Mouse (Mus musculus) heart, adult 2 months (tissue): ENCODE results near the gene Vegfa. TPM values are rescaled to one million over a fixed set of nuclear protein-coding genes. Genes with fewer than 3 reads are reported as not detected.

Experiments
- DNase-seq, 2 experiments: peaks; one replicate each; pipeline ENCODE4 v3.0.0; 2021
- H3K27ac ChIP-seq: fragments of 200-600 bp; 2 replicates; pipeline ENCODE4 v1.8.1; 2022
- H3K27me3 ChIP-seq: fragments of 200-500 bp; 2 replicates; pipeline ENCODE4 v1.6.1; 2012; ENCODE audit warnings: mild to moderate bottlenecking, low read length, inconsistent platforms, mixed read lengths; ENCODE audit not compliant: control insufficient read depth, insufficient read depth
- H3K36me3 ChIP-seq: fragments of 200-500 bp; 2 replicates; pipeline ENCODE4 v1.6.1; 2012; ENCODE audit warnings: low read length, inconsistent platforms; ENCODE audit not compliant: control insufficient read depth, insufficient read depth
- H3K4me1 ChIP-seq: fragments of 200-500 bp; 2 replicates; pipeline ENCODE4 v1.6.1; 2011; ENCODE audit warnings: low read length; ENCODE audit not compliant: control insufficient read depth, insufficient read depth
- H3K4me3 ChIP-seq: fragments of 200-600 bp; 2 replicates; pipeline ENCODE4 v1.8.1; 2022
- H3K79me2 ChIP-seq: fragments of 200-500 bp; replicated peaks from 2 replicates; pipeline ENCODE4 v1.6.1; 2012; ENCODE audit warnings: mild to moderate bottlenecking, inconsistent platforms, low read length, moderate library complexity, mixed read lengths; ENCODE audit not compliant: control insufficient read depth, insufficient read depth
- H3K9ac ChIP-seq: fragments of 200-500 bp; 2 replicates; pipeline ENCODE4 v1.6.1; 2012; ENCODE audit warnings: low read depth, mild to moderate bottlenecking, control low read depth, inconsistent platforms, low read length, mixed read lengths
- CTCF ChIP-seq: fragments of 200-600 bp; IDR thresholded peaks from 2 replicates; pipeline ENCODE4 v1.8.1; 2022; ENCODE audit warnings: antibody characterized with exemption, mild to moderate bottlenecking, moderate library complexity
- EP300 ChIP-seq: fragments of 200-500 bp; IDR thresholded peaks from 2 replicates; pipeline ENCODE4 v1.6.1; 2011; ENCODE audit warnings: low read depth, low read length, control low read depth; ENCODE audit not compliant: insufficient read depth
- POLR2A ChIP-seq: fragments of 200-500 bp; IDR thresholded peaks from 2 replicates; pipeline ENCODE4 v1.6.1; 2011; ENCODE audit warnings: mild to moderate bottlenecking, low read depth, low read length, control low read depth; ENCODE audit not compliant: insufficient read depth
- WGBS: fragments of 180-500 bp; shearing (Covaris S2); methylation state at CpG from one replicate; pipeline ENCODE4 v1.1.7; 2018; 5-methylcytosine and 5-hydroxymethylcytosine counted together
- intact Hi-C: fragments of 180-260 bp; cut with DNase I; formaldehyde crosslinking; loops from one replicate; pipeline ENCODE4 v1.15.1; 2025
- polyA plus RNA-seq: library from polyadenylated mRNA; depleted of rRNA; stranded (reverse); fragments of >200 nt; gene quantifications from 2 replicates; pipeline ENCODE4 v1.2.3, GENCODE M21; 2012
- total RNA-seq, 2 experiments: library from RNA; stranded (reverse); gene quantifications; 2 replicates each; pipeline ENCODE4 v1.2.3; 2021

Vegfa gene
- total and polyA plus RNA-seq, 3 experiments = 207 to 384 (median 328) TPM

DNA sequence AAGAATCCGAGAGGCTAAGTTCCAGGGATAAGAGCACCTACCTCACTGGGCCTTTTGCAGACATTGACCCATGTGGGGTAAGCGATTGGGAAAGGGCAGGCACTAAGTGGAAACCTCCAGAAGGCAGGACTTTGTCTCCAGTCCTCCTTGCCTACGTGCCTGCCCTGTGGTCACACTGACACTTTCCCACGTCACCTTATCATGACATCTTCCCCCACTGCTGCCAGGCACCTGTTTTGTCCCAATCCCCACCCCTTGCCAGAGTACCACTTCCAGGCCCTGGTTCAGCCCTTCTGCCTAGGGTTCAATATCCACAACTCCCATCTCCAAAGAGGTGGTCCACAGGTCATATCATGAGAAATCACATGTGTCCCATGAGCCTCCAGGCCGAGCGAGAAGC, 16.2 kb downstream of the Vegfa start:
- H3K27me3 ChIP-seq = no peaks in the 10 kb centered on the region
- no peak for DNase-seq
- TF ChIP-seq EP300 = 0 out of 2 replicates have a peak, but pooled peaks have one; percentile 15
- no peak for TF ChIP-seq POLR2A
- TF ChIP-seq CTCF = no peak
- 77% methylated on average over 6 of the region's 6 CpGs for WGBS
- H3K4me1 ChIP-seq = no peaks in the 10 kb centered on the region
- H3K27ac ChIP-seq = no peak overlapping the region
- H3K9ac ChIP-seq = no peak overlapping the region
- no peaks in the 10 kb centered on the region for H3K79me2 ChIP-seq
- no peak overlapping the region for H3K4me3 ChIP-seq
- intact Hi-C loops = no loop called here
- H3K36me3 ChIP-seq = no peaks in the 10 kb centered on the region

- intact Hi-C loops = no loop called here
- TF ChIP-seq CTCF (no peak), POLR2A (no peak), EP300 (no peak)
- Histone ChIP-seq H3K9ac (no peak overlapping the region), H3K4me1 (no peaks in the 10 kb centered on the region), H3K36me3 (no peaks in the 10 kb centered on the region), H3K27ac (no peak overlapping the region), H3K4me3 (no peak overlapping the region), H3K27me3 (no peaks in the 10 kb centered on the region), H3K79me2 (no peaks in the 10 kb centered on the region)
- WGBS = 75% methylated on average over 2 of the region's 2 CpGs
- DNase-seq = no peak
These were observed 17.2 kb downstream of the Vegfa start for GRCm38 (mm10) chr17:46014935-46015334.

DNA sequence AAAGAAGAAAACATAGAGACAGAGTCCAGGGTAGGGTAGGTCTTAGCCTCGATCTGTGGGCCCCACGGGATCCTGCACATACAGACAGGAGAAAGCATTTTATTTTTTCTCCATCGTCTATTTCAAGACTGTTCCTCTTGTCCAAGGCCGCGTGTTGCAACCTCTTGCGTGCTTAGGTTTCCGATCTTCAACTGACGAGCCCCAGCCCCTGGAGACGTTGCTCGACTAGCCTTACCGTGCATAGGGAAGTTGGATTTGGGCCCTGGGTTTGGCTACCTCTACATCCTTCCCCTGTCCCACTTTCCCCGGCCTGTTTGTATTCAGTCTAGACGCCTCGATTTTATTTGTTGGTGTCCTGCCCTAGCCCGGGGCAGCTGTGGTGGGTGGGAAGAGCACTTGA, 18.6 kb downstream of the Vegfa start:
- no peak for DNase-seq
- no peak overlapping the region for H3K27ac ChIP-seq
- no peak overlapping the region for H3K4me3 ChIP-seq
- no peaks in the 10 kb centered on the region for H3K79me2 ChIP-seq
- no peak overlapping the region for H3K9ac ChIP-seq
- no peak for TF ChIP-seq POLR2A
- no peak for TF ChIP-seq CTCF
- TF ChIP-seq EP300 = no peak
- intact Hi-C loops = no loop called here
- no peaks in the 10 kb centered on the region for H3K27me3 ChIP-seq
- WGBS = 71% methylated on average over 15 of the region's 15 CpGs
- H3K4me1 ChIP-seq = no peaks in the 10 kb centered on the region
- no peaks in the 10 kb centered on the region for H3K36me3 ChIP-seq

DNA sequence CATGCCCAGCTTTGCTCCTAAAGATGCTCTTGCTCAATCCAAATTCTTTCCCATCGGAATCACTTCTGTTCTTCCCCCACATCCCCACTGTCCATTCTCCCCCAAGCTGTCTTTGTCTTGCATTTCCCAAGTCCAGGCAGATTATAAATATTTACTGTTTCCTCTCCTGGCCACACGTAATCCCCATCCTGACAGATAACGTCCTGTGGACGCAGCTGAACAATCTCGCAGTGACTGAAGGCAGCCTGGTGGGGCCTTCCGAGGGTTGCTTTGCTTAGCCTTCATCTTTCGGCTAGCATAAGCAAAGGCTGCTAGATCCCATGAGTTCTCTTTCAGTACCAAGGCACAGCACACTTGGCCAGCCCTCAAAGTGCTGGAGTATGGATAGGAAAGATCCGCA, 20.0 kb downstream of the Vegfa start:
- intact Hi-C loops = no loop called here
- Histone ChIP-seq H3K79me2 (no peaks in the 10 kb centered on the region), H3K4me1 (no peaks in the 10 kb centered on the region), H3K27me3 (no peaks in the 10 kb centered on the region), H3K27ac (no peak overlapping the region), H3K4me3 (no peak overlapping the region), H3K9ac (no peak overlapping the region), H3K36me3 (no peaks in the 10 kb centered on the region)
- no peak for TF ChIP-seq POLR2A
- no peak for TF ChIP-seq EP300
- TF ChIP-seq CTCF = no peak
- no peak for DNase-seq
- WGBS = 46% methylated on average over 8 of the region's 8 CpGs

DNA sequence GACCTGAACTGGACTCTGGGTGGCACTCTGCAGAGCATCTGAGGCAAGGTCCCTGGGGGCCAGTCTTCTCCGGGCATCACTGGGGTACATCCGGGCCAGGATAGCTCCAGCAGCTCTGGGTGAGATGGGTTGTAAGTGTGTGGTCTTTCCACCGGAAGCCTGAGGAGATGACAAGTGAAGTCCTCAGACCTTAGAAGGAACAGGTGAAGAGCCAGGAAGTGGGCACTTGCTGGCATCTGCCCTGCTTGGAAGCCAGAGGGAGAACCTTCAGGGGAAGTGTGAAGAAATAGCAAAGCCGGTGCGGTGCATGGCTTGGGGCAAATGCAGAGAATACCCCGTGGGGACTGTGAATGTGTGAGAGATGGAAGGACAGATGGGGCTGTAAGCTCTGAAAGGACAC, 21.7 kb downstream of the Vegfa start:
- H3K27me3 ChIP-seq = no peaks in the 10 kb centered on the region
- TF ChIP-seq CTCF (no peak), POLR2A (no peak), EP300 (no peak)
- H3K4me1 ChIP-seq = no peaks in the 10 kb centered on the region
- H3K36me3 ChIP-seq = no peaks in the 10 kb centered on the region
- H3K4me3 ChIP-seq = no peak overlapping the region
- H3K9ac ChIP-seq = no peak overlapping the region
- no peak for DNase-seq
- no peak overlapping the region for H3K27ac ChIP-seq
- no peaks in the 10 kb centered on the region for H3K79me2 ChIP-seq
- 82% methylated on average over 6 of the region's 6 CpGs for WGBS
- intact Hi-C loops = no loop called here

GRCm38 (mm10) chr17:46009182-46009581, 23.0 kb downstream of the Vegfa start:
- H3K4me1 ChIP-seq = peaks cover 2% of the 10 kb centered on the region
- H3K27me3 ChIP-seq = no peaks in the 10 kb centered on the region
- H3K27ac ChIP-seq = peak overlapping the region; percentile 73
- H3K9ac ChIP-seq = no peak overlapping the region
- H3K79me2 ChIP-seq = no peaks in the 10 kb centered on the region
- H3K36me3 ChIP-seq = no peaks in the 10 kb centered on the region
- intact Hi-C loops = loop anchor here (5.0 kb wide), 1 partner anchor 97 kb away; no protein-coding TSS in a partner anchor
- DNase-seq = peak; percentile 54 to 74
- 53% methylated on average over 7 of the region's 7 CpGs for WGBS
- no peak for TF ChIP-seq CTCF
- peak; percentile 57; the same call in 1 of the 2 replicates for TF ChIP-seq EP300
- H3K4me3 ChIP-seq = no peak overlapping the region
